Mouse (Mus musculus) frontal cortex, adult (tissue): ENCODE measurements at regions not wholly inside any gene's neighbourhood (a gene's known extent, or its start where the extent isn't known, plus 50 kb on each side); places are given as distances from the start of the nearest gene placed in this dataset.

Experiments used
- ATAC-seq: cut with Nextera tagmentation; 2 replicates; pipeline ENCODE4 v1.9.2; 2017; ENCODE audit warnings: mild to moderate bottlenecking, moderate library complexity, mixed read lengths; ENCODE audit not compliant: low TSS enrichment

GRCm38 (mm10) chr14:17347286-17347685, 312.8 kb upstream of the Thrb start:
- no peak for ATAC-seq

GRCm38 (mm10) chr14:17352324-17353037, 307.6 kb upstream of the Thrb start:
- ATAC-seq = no peak

GRCm38 (mm10) chr14:17361910-17362309, 298.2 kb upstream of the Thrb start:
- no peak for ATAC-seq

GRCm38 (mm10) chr14:17402751-17403479, 257.1 kb upstream of the Thrb start:
- ATAC-seq = peak; percentile 88

GRCm38 (mm10) chr14:17405551-17406336, 254.3 kb upstream of the Thrb start:
- ATAC-seq = no peak

- no peak for ATAC-seq
Measured at GRCm38 (mm10) chr14:17406879-17407278, 253.2 kb upstream of the Thrb start.

GRCm38 (mm10) chr14:17408343-17408742, 251.7 kb upstream of the Thrb start:
- peak; percentile 69 for ATAC-seq

- ATAC-seq = 0 out of 2 replicates have a peak, but pooled peaks have one; percentile 10
Measured at GRCm38 (mm10) chr14:17408813-17409212, 251.2 kb upstream of the Thrb start.

GRCm38 (mm10) chr14:17409497-17409896, 250.6 kb upstream of the Thrb start:
- no peak for ATAC-seq

- ATAC-seq = no peak
Measured at GRCm38 (mm10) chr14:17410752-17411151, 249.3 kb upstream of the Thrb start.

GRCm38 (mm10) chr14:17411299-17411698, 248.8 kb upstream of the Thrb start:
- no peak for ATAC-seq

- ATAC-seq = no peak
Measured at GRCm38 (mm10) chr14:17414246-17414888, 245.7 kb upstream of the Thrb start.

GRCm38 (mm10) chr14:17427751-17428150, 232.3 kb upstream of the Thrb start:
- ATAC-seq = no peak

- ATAC-seq = no peak
Measured at GRCm38 (mm10) chr14:17429157-17429556, 230.9 kb upstream of the Thrb start.

- peak; percentile 94 for ATAC-seq
Measured at GRCm38 (mm10) chr14:17433346-17433745, 226.7 kb upstream of the Thrb start.

- no peak for ATAC-seq
Measured at GRCm38 (mm10) chr14:17457946-17458345, 202.1 kb upstream of the Thrb start.

- no peak for ATAC-seq
Measured at GRCm38 (mm10) chr14:17478963-17479362, 181.1 kb upstream of the Thrb start.

- no peak for ATAC-seq
Measured at GRCm38 (mm10) chr14:17484866-17485265, 175.2 kb upstream of the Thrb start.

GRCm38 (mm10) chr14:17513756-17514155, 146.3 kb upstream of the Thrb start:
- peak; percentile 97 for ATAC-seq

GRCm38 (mm10) chr14:17522696-17523095, 137.4 kb upstream of the Thrb start:
- ATAC-seq = 0 out of 2 replicates have a peak, but pooled peaks have one; percentile 35

GRCm38 (mm10) chr14:17523916-17524315, 136.1 kb upstream of the Thrb start:
- ATAC-seq = peak; percentile 65

GRCm38 (mm10) chr14:17539322-17539721, 120.7 kb upstream of the Thrb start:
- ATAC-seq = no peak
